Mouse (Mus musculus): ENCODE measurements around the gene Siae.

Gene Siae

DNA sequence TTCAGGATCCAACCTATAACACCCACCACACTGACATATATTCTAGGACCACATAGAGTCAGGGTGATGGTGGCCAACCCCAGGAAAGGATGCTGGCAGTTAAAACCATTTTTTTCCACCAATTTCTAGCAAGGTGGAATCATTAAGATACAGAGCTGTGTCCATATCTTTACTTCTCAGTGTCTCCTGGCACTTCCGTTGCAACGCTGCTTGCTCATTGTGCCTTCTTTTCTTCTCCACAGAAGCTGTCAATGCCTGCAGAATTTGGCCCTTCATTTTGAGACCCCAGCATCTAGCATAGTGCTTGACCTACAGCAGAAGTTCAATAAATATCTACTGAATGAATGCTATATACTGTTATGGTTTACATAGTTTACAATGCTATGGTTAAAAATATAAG is 11.5 kb downstream of the Siae start:
- in situ Hi-C loops (cut with MboI; ENCODE audit: low pct_unique_long_range_greater_than_20kb in 1 of 2, low sequenced_read_pairs in 2 of 2, unreplicated experiment in 1 of 2) = no loop called here

DNA sequence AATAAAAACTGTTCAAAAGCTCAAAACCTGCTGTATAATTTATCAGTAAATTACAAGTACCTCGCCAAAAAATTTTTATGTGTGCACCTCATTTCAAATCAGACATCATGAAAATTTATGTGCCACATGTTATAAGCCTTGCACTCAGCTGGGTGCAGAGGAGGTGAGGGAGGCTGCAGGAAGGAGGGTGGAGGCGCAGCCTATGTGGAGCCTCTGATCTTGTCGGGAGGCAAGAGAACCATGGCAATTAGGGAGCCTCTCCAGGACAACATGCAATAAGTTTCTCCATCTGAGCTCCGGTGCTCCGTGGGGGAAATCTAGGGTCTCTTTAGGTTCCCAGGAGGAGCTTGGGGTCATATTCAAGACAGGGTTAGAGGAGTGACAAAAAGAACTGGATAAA is 12.0 kb downstream of the Siae start:
- in situ Hi-C loops (cut with MboI; ENCODE audit: low pct_unique_long_range_greater_than_20kb in 1 of 2, low sequenced_read_pairs in 2 of 2, unreplicated experiment in 1 of 2) = no loop called here

DNA sequence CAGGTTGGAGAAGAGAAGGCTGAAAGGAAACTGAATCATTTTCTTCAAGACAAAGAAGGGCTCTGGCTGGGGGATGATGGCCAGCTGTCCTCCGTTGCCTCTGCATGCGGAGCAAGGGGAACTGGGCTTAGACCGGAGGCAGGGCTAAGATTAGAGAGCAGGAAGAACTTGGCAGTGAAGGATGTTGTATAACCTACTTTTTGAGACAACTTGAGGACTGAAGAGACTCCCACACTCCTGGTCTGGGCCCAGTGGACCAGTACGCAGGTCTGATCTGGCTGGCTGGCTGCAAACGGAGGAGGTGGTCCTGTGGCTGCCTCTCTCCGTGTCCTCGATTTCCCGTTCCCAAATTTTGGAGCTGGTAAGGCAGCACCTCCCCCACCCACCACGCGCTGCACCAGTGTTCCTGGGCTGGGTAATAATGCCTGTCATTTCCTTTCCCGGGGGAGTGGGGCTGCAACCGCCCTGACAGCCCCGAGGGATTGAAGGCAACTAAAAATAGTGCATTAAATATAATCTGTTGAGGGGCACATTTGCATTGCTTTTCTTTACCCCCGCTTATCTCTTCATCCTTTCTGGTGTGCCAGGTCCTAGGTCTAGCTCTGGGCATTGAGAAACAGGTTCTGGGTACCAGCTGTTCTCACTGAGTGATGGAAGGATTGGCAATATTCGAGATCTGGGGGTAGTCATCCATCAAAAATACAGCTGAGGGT is 12.6 kb downstream of the Siae start:
- in situ Hi-C loops (cut with MboI; ENCODE audit: low pct_unique_long_range_greater_than_20kb in 1 of 2, low sequenced_read_pairs in 2 of 2, unreplicated experiment in 1 of 2) = no loop called here

DNA sequence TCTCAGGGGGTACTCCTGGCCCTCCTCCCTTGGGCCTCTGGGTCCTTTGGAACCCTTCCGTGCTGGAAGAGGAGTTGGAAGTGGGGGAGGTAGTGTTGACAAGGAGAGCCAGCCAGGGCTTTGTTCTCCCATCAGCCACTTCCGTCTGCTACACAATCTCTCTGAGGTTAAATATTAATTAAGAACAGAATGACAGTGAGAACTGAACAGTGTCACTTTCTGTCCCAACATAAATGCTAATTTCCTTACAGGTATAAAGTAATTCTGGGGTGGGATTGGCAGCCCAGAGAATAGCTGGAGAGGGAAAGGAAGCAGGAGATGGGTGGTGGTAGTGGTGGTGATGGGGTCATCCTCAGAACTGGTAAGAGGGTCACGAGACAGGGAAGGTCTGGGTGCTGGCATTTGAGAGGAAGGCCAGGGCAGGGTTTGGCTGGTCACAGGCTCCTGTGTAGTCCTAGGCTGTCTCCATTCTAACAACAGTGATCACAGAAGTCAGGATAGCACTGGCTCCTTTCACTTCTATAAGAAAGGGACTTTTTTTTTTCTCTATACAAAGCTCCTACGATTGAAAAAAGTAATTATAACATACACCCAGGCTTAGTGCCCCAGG is 13.2 kb downstream of the Siae start:
- in situ Hi-C loops (cut with MboI; ENCODE audit: low pct_unique_long_range_greater_than_20kb in 1 of 2, low sequenced_read_pairs in 2 of 2, unreplicated experiment in 1 of 2) = no loop called here

DNA sequence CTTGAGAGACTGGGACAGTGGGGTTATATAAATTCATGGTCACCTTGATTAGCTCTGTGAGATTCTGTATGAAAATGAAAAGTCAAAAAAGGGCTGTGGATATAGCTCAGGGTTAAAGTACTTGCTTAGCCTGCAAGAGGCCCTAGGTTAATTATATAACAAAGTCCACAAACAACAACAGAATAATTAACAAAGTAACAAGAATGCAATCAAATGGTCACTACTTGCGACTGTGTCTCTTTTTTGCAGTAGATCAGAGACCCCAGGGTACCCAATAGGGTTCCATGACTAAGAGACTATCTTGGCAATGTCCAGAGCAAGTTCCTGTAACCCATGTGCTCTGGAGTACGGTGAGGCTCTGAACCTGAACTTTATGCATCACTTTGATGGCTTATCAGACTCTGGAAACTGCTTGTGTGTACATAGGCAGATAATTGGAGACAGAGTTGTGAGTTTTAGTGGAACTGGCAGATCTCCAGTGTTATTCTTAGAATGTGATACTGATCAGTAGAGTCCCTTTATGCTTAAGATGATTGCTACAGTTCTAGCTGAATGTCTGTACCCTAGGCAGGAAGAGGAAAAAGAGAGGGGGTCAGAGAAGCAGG is 13.8 kb downstream of the Siae start:
- in situ Hi-C loops (cut with MboI; ENCODE audit: low pct_unique_long_range_greater_than_20kb in 1 of 2, low sequenced_read_pairs in 2 of 2, unreplicated experiment in 1 of 2) = no loop called here

DNA sequence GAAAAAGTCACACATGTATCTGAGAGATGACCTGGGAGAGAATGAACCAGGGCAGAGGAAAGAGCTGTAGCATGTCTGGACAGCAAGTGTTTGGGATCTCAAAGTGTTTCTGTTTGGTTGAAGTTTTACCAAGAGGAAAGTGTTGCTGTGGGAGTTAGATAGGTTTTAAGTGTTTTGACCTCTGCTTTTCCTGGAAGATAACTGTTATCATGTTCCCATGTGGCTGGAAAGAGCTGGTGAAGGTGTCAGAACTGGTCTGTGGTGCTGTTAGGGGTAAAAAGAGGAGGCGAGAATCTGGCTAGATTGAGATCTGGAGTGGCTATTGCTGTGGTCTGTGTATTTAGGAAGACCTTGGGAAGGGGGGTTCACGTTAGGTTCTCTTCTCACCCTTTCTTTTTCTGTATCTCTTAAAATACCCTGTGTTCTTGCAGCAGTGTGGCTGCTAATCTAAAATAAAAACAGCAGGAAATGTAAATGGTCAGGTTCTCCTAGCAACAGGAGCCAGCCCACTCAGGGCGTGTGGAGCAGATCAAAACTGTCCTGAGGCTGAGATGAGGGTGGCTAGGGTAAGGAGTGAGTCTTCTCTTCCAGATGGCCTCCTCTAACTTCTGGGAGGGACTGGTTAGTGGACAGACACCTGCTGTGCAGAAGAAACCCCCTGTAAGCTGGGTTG is 16.8 kb downstream of the Siae start:
- in situ Hi-C loops (cut with MboI; ENCODE audit: low pct_unique_long_range_greater_than_20kb in 1 of 2, low sequenced_read_pairs in 2 of 2, unreplicated experiment in 1 of 2) = no loop called here

DNA sequence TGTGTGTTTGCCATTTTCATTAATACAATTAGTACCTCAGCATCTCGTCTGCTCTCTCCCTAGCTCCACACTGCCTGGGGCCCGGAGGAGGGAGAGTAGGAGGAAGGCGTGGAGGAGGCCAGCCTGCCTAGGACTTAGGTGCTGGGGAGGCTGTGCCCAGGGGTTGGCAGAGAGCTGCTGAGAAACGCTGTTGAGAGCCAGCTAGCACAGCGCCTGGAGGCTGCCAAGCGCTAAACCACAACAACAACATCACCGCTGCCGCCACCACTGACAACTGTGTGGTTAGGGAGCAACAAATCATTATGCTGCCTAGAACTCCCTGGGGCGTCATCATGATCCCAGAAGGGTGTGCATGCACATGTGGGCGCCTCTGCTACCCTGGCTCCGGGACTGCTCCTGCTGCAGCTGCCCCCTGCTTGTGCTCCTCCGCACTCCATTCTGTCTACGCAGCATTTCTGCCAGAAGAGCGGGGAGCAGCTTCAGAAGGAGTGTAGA is 21.0 kb downstream of the Siae start:
- in situ Hi-C loops (cut with MboI; ENCODE audit: low pct_unique_long_range_greater_than_20kb in 1 of 2, low sequenced_read_pairs in 2 of 2, unreplicated experiment in 1 of 2) = no loop called here

DNA sequence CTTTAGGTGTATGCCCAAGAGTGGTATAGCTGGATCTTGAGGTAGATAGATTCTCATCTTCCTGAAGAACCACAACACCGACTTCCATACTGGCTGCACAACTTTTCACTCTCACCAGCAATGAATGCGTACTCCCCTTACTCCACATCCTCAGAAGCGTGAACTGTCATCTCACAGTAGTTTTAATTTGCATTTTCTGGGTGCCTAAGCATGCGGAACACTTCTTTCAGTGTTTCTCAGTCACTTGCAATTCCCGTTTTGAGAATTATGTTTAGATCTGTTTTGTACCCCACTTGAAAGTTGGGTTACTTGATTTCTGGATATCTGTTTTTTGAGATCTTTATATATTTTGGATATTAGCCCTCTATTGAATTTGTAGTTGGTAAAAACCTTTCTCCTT is 28.1 kb downstream of the Siae start:
- in situ Hi-C loops (cut with MboI; ENCODE audit: low pct_unique_long_range_greater_than_20kb in 1 of 2, low sequenced_read_pairs in 2 of 2, unreplicated experiment in 1 of 2) = no loop called here

DNA sequence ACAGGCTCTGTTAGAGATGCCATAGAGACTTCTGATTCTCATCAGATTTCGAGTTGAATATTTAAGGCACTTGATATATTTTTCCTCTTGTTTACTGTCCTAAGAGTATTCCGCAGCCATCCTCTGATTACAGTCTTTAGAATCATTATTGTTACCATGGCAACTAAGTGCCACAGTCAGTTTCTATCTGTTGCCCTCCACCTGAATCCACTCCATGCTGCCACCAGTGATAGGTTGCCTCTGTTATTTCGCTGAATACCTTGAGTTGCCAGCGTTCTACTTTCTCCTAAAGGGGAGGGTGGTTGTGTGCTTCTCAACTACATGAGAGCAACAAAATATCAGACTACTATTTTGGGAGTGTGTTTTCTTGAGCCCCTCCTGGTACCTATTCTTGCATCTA is 31.2 kb downstream of the Siae start:
- in situ Hi-C loops (cut with MboI; ENCODE audit: low pct_unique_long_range_greater_than_20kb in 1 of 2, low sequenced_read_pairs in 2 of 2, unreplicated experiment in 1 of 2) = no loop called here

DNA sequence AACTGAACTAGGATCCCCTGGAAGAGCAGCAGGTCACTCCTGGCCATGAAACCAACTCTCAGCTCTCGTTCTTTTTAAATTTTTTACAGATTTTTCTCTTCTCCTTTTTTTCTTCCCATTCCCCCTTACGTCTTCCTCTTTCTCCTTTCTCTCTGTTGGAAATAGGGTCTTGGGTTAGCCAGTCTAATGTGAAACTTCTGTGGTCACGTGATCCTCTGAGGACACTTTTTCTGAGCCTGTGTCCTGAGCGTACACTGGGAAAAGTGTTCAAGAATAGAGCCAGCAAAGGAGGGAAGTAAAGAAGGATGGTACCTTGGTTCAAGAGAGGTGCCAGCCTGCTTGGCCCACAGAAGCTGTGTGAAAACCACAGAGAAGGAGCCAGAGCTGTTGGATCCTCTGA is 34.9 kb downstream of the Siae start:
- in situ Hi-C loops (cut with MboI; ENCODE audit: low pct_unique_long_range_greater_than_20kb in 1 of 2, low sequenced_read_pairs in 2 of 2, unreplicated experiment in 1 of 2) = no loop called here

DNA sequence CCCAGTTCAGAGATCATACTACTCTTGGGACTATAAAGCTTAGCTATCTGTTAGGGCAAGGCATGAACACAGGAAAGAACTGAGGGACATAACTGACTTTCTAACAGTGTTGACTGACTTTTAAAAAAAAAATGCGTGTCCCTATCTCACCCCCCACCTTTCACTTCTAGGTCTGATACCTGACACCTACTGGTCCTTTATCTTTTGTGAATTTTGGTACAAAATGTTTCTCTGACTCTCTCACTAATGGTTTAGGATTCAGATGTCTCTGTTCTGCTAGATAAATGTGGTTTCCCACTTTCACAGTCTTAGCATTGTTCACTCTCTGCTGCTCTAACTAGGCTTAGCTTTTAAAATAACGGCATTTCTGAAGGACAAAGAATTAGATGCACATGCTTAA is 36.5 kb downstream of the Siae start:
- in situ Hi-C loops (cut with MboI; ENCODE audit: low pct_unique_long_range_greater_than_20kb in 1 of 2, low sequenced_read_pairs in 2 of 2, unreplicated experiment in 1 of 2) = no loop called here

DNA sequence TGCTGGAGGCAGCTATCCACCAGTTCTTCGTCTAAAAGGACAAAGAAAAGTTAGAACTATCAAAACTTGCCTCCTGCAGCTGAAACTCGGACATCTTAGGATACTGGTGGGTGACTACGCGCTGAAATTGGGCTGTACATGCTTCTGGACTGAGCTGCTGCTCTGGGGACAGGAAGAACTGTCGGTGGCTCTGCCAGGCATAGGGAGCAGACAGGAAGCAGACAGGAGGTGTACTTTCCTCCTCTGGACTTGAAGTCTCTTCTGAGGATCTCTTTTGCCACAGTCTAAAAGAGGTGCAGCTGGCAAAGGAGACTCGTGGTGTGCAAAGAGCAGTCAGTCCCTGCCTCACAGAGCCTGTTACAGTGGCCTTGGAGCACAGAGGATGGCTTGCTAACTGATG is 37.1 kb downstream of the Siae start:
- in situ Hi-C loops (cut with MboI; ENCODE audit: low pct_unique_long_range_greater_than_20kb in 1 of 2, low sequenced_read_pairs in 2 of 2, unreplicated experiment in 1 of 2) = no loop called here

DNA sequence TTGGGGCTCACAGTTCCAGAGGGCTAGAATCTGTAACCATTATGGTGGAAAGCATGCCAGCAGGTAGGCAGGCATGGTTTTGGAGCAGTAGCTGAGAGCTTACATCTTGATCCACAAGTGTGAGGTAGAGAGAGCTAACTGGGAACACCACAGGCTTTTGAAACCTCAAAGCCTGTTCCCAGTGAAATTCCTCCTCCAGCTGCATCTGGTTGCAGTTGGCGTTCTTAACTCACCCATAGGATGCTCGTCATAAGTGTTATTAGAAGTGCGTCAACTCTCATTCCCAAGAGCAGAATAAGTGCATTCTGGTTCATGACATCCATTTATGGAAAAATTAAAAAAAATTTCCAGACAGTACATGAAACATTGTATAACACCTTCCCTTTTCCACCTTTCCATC is 38.2 kb downstream of the Siae start:
- in situ Hi-C loops (cut with MboI; ENCODE audit: low pct_unique_long_range_greater_than_20kb in 1 of 2, low sequenced_read_pairs in 2 of 2, unreplicated experiment in 1 of 2) = no loop called here

DNA sequence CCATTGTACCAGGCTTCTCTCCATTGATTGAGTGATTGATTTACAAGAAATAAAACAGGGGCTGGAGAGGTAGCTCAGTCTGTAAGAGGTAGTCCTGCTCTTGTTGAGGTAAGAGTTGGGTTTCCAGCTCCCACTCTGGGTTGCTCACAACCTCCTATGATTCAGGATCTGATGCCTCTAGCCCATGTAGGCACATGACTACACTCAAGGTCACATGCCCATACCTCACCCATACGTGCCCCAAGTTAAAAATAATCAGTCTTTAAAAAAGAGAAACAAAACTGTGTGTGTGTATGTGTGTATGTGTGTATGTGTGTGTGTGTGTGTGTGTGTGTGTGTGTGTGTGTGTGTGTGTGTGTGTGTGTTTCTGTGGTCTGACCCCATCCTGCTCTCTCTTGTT is 40.1 kb downstream of the Siae start:
- in situ Hi-C loops (cut with MboI; ENCODE audit: low pct_unique_long_range_greater_than_20kb in 1 of 2, low sequenced_read_pairs in 2 of 2, unreplicated experiment in 1 of 2) = no loop called here

DNA sequence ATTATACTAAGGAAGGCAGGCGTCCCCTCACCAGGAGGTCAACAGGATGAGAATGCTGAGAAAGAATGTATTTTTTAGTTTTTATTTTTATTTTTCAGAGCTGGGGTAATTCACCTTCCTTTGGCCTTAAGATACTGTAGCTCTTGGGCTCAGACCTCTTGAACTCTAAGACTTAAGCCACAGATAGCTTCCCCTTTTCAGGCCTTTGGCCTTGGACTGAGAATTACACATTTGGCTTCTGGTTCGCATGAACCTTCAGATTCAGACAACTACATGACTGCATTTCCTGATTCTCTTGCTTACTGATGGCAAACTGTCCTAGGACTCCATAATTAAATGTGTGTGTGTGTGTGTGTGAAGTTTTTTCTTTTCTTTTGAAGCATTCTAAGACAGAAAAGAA is 43.1 kb downstream of the Siae start:
- in situ Hi-C loops (cut with MboI; ENCODE audit: low pct_unique_long_range_greater_than_20kb in 1 of 2, low sequenced_read_pairs in 2 of 2, unreplicated experiment in 1 of 2) = no loop called here

DNA sequence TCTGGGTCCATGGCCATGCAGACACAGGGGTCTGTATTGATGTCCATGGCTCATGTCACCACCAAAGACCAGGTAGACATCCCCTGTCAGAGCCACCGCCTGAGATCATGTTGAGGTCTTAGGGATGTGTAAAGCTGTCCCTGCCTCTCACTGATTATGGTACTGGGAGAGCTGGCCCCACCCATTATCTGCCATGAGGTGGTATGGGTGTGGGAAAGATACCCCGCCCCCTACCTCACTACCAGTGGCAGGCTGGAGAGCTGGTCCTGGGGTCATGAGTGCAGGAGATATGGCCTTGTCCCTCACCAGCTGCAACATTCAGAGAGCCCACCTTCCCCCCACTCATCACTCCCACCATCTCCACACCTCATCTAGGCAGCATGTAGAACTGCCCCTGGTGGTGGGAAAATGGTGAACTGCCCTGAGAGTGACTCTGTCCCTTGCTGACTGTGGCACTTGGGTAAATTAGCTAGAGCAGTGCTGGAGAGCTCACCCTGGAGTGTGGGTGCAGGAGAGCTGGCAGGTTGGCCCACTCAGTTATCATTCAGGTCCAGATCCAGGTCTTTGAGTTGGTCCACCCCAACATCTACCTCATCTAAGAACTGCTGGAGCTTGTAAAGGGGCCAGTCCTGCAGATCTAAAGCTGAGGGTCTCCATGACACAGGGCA is 45.2 kb downstream of the Siae start:
- in situ Hi-C loops (cut with MboI; ENCODE audit: low pct_unique_long_range_greater_than_20kb in 1 of 2, low sequenced_read_pairs in 2 of 2, unreplicated experiment in 1 of 2) = no loop called here

DNA sequence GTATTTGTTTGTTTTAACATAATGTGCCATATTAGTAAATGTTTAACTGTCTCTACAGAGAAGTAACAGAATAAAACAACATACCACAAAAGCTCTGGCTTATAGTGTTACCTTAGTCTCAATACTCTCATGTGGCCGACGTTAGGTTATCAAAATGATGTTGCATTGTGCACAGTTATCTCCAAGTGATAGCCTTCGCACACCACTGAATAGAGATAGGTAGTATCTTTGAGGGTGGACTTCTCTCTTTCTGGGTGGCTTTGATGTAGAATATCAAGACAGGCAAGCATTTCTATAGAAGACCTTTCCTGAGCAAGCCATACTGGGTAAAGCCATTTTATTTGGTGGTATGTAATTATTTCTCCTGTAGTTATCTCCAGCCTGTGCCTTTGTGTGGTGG is 49.6 kb downstream of the Siae start:
- in situ Hi-C loops (cut with MboI; ENCODE audit: low pct_unique_long_range_greater_than_20kb in 1 of 2, low sequenced_read_pairs in 2 of 2, unreplicated experiment in 1 of 2) = no loop called here

DNA sequence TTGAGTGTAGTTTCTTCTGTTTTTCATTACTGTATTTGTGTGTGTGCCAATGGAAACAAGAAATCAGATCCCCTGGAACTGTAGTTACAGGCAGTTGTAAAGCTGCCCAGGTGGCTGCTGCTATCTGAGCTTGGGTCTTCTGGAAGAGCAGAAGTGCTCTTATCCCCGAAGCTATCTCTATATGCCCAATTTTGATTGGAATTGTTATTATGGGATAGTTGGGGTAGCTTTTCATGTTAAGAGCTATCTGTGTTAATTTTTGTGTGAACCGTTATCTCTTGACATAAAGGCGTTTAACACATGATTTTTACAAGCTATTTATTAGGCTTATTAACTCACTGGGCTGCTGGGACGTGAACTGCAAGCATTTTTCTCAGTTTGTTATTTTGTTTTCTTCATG is 54.1 kb downstream of the Siae start:
- in situ Hi-C loops (cut with MboI; ENCODE audit: low pct_unique_long_range_greater_than_20kb in 1 of 2, low sequenced_read_pairs in 2 of 2, unreplicated experiment in 1 of 2) = no loop called here
